Mouse (Mus musculus) spleen, adult 2 months (tissue): ENCODE results near the gene Pou5f1.

Source experiments
- CTCF ChIP-seq: fragments of 200-500 bp; IDR thresholded peaks from 2 replicates; pipeline ENCODE4 v1.5.1; 2011; ENCODE audit warnings: mild to moderate bottlenecking, inconsistent platforms; ENCODE audit not compliant: insufficient read depth, insufficient read length, insufficient replicate concordance; ENCODE audit errors: extremely low read depth
- POLR2A ChIP-seq: fragments of 200-500 bp; IDR thresholded peaks from 2 replicates; pipeline ENCODE4 v1.6.1; 2011; ENCODE audit warnings: low read depth, low read length, inconsistent platforms

DNA sequence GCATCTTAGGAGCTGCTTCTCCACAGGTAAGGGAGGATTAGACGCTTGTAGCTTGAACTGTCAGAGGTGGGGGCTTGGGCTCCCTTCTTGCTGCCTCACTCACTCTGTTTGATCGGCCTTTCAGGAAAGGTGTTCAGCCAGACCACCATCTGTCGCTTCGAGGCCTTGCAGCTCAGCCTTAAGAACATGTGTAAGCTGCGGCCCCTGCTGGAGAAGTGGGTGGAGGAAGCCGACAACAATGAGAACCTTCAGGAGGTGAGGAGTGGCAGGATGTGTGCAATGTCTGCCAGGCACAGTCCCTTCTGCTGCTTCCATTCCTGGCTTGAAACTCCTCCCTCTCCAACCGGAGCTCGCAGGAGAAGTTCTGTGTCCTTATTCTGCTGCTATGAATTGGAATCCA is 3.5 kb downstream of the Pou5f1 start:
- no peak for TF ChIP-seq POLR2A
- TF ChIP-seq CTCF = peak; percentile 36; the same call in 1 of the 2 replicates
